Mouse (Mus musculus): ENCODE data around the gene Tmem98. TPM values are rescaled to one million over a fixed set of nuclear protein-coding genes. Genes with fewer than 3 reads are reported as not detected.

The Tmem98 gene
- polyA plus RNA-seq, 1 experiment from 2014 or later = 129 TPM

DNA sequence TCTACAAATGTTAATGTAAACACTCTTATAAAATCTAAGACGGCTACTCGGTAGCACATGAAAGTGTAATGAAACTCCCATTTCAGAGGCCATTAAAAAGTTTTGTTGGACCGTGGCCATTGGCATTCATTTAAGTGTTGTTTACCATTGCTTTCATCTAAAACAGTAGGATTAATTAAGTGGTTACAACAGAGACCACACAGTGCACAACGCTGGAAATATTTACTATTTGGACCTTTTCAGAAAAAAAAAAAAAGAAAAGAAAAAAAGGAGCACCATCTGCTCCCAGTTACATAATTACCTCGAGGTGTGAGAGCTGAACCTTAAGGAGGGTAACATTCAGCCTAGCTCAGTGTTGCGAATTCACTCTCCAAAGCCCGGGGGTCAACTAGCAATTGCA, 35.5 kb downstream of the Tmem98 start:
- Histone ChIP-seq H3K9ac (replicated peaks; ENCODE audit: low read length) (no peak overlapping the region), H3K27ac (replicated peaks; ENCODE audit: low read depth, low read length) (no peak overlapping the region), H3K36me3 (replicated peaks; ENCODE audit: control insufficient read depth, insufficient read depth, low read depth, low read length) (no peaks in the 10 kb centered on the region), H3K4me2 (ENCODE audit: low read depth, low read length) (no peak overlapping the region), H3K27me3 (ENCODE audit: control insufficient read depth, insufficient read depth, low read length) (no peaks in the 10 kb centered on the region), H3K4me3 (ENCODE audit: low read depth, low read length) (no peak overlapping the region), H3K9me3 (replicated peaks; ENCODE audit: control insufficient read depth, low read length) (no peaks in the 10 kb centered on the region), H3K4me1 (ENCODE audit: control insufficient read depth, insufficient read depth, low read length) (no peaks in the 10 kb centered on the region)
- WGBS = 54% methylated on average over 7 of the region's 7 CpGs
- DNase-seq (ENCODE audit: low spot score) = peak; percentile 19
- no peak for ATAC-seq (replicated peaks; ENCODE audit: insufficient number of reproducible peaks, low FRiP score, low TSS enrichment, low read depth)

DNA sequence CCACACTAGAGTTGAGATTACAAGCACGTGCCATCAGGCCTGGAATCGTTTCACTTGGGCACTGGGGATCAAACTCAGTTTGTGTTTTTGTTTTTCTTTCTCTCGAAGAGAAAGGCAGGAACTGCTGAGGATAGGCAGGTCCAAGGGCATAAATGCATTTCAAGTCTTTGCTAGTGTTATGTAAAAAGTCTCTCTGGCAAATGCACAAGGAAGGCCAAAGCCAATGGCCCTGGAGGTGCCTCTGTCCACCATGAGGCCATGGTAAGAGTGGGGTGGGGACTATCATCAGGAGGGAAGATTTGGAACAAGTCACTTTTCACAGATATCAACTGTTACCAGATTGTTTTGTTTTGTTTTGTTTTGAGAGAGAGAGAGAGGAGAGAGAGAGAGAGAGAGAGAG, 36.1 kb downstream of the Tmem98 start:
- DNase-seq (ENCODE audit: low spot score) (peak; percentile 15), ATAC-seq (replicated peaks; ENCODE audit: insufficient number of reproducible peaks, low FRiP score, low TSS enrichment, low read depth) (no peak)
- Histone ChIP-seq H3K27ac (replicated peaks; ENCODE audit: low read depth, low read length) (no peak overlapping the region), H3K9ac (replicated peaks; ENCODE audit: low read length) (no peak overlapping the region), H3K9me3 (replicated peaks; ENCODE audit: control insufficient read depth, low read length) (no peaks in the 10 kb centered on the region), H3K4me2 (ENCODE audit: low read depth, low read length) (no peak overlapping the region), H3K4me3 (ENCODE audit: low read depth, low read length) (no peak overlapping the region), H3K27me3 (ENCODE audit: control insufficient read depth, insufficient read depth, low read length) (no peaks in the 10 kb centered on the region), H3K4me1 (ENCODE audit: control insufficient read depth, insufficient read depth, low read length) (no peaks in the 10 kb centered on the region), H3K36me3 (replicated peaks; ENCODE audit: control insufficient read depth, insufficient read depth, low read depth, low read length) (no peaks in the 10 kb centered on the region)
- 23% methylated on average over 3 of the region's 3 CpGs for WGBS

DNA sequence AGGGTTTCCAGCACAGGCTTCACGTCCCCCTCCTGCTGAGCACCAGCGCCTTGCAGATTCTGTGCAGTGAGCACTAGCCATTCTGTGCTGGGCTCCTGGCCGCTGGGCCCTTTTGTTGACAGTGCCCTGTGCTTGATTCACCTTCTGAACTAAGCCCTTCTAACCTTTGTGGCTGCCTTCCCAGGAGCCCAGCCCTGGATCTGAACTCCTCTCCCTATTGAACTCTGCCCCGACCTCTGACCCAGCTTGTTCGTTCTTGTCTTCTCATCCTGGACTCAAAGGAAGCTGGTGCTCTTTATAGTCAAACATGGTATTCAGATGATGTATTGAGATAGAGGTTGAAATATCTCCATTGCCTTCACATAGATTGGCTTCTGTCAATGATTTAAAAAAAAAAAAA, 38.2 kb downstream of the Tmem98 start:
- Histone ChIP-seq H3K36me3 (replicated peaks; ENCODE audit: control insufficient read depth, insufficient read depth, low read depth, low read length) (no peaks in the 10 kb centered on the region), H3K9me3 (replicated peaks; ENCODE audit: control insufficient read depth, low read length) (no peaks in the 10 kb centered on the region), H3K27me3 (ENCODE audit: control insufficient read depth, insufficient read depth, low read length) (no peaks in the 10 kb centered on the region), H3K4me2 (ENCODE audit: low read depth, low read length) (no peak overlapping the region), H3K9ac (replicated peaks; ENCODE audit: low read length) (no peak overlapping the region), H3K4me3 (ENCODE audit: low read depth, low read length) (no peak overlapping the region), H3K27ac (replicated peaks; ENCODE audit: low read depth, low read length) (no peak overlapping the region), H3K4me1 (ENCODE audit: control insufficient read depth, insufficient read depth, low read length) (no peaks in the 10 kb centered on the region)
- DNase-seq (ENCODE audit: low spot score) = no peak
- WGBS = 46% methylated on average over 5 of the region's 5 CpGs
- ATAC-seq (replicated peaks; ENCODE audit: insufficient number of reproducible peaks, low FRiP score, low TSS enrichment, low read depth) = no peak

DNA sequence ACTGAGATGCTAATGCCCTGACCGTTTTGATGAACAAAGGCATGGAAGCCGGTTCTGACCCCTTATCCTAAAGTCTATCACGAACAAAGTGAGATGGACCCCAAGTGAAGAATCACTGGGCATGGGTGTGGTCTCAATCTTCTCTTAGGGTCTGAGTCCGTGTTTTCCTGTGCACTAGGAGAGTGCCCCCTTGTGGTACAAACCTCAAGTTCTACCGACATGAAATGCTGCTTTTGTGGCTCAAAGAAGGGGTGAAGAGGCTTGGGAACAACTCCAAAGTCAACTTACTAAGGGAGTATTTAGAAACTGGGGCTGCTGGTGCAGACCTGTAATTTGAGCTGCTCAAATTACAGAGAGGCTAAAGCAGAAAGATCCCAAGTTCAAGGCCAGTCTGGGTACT, 41.9 kb downstream of the Tmem98 start:
- Histone ChIP-seq H3K36me3 (replicated peaks; ENCODE audit: control insufficient read depth, insufficient read depth, low read depth, low read length) (no peaks in the 10 kb centered on the region), H3K27me3 (ENCODE audit: control insufficient read depth, insufficient read depth, low read length) (no peaks in the 10 kb centered on the region), H3K4me3 (ENCODE audit: low read depth, low read length) (no peak overlapping the region), H3K4me1 (ENCODE audit: control insufficient read depth, insufficient read depth, low read length) (no peaks in the 10 kb centered on the region), H3K4me2 (ENCODE audit: low read depth, low read length) (no peak overlapping the region), H3K9me3 (replicated peaks; ENCODE audit: control insufficient read depth, low read length) (no peaks in the 10 kb centered on the region), H3K27ac (replicated peaks; ENCODE audit: low read depth, low read length) (no peak overlapping the region), H3K9ac (replicated peaks; ENCODE audit: low read length) (no peak overlapping the region)
- ATAC-seq (replicated peaks; ENCODE audit: insufficient number of reproducible peaks, low FRiP score, low TSS enrichment, low read depth) (no peak), DNase-seq (ENCODE audit: low spot score) (peak; percentile 69)
- 37% methylated on average over 5 of the region's 5 CpGs for WGBS

DNA sequence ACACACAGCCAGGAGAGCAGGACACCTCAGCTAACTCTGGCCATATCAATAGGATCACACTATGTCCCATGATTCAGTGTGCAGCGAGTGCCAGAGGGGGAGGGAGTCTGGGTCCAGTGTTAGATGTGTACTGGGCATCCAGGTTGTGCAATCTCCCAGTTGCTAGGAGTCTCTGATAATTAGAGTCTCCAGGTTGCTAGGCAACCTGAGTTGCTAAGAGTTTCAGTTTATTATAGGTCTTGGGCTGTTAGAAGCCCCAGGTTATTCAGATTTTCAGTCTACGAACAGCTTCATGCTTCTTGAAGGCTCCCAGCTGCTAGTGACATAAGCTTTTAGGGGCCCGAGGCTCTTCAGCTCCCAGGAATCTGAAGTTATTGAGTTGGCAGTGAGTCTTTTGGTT, 43.0 kb downstream of the Tmem98 start:
- peak; percentile 20 for DNase-seq (ENCODE audit: low spot score)
- no peaks in the 10 kb centered on the region for H3K36me3 ChIP-seq (replicated peaks; ENCODE audit: control insufficient read depth, insufficient read depth, low read depth, low read length)
- no peaks in the 10 kb centered on the region for H3K9me3 ChIP-seq (replicated peaks; ENCODE audit: control insufficient read depth, low read length)
- H3K4me1 ChIP-seq (ENCODE audit: control insufficient read depth, insufficient read depth, low read length) = no peaks in the 10 kb centered on the region
- no peak overlapping the region for H3K27ac ChIP-seq (replicated peaks; ENCODE audit: low read depth, low read length)
- ATAC-seq (replicated peaks; ENCODE audit: insufficient number of reproducible peaks, low FRiP score, low TSS enrichment, low read depth) = no peak
- no peak overlapping the region for H3K4me2 ChIP-seq (ENCODE audit: low read depth, low read length)
- 75% methylated on average over 3 of the region's 3 CpGs for WGBS
- no peak overlapping the region for H3K4me3 ChIP-seq (ENCODE audit: low read depth, low read length)
- no peak overlapping the region for H3K9ac ChIP-seq (replicated peaks; ENCODE audit: low read length)
- no peaks in the 10 kb centered on the region for H3K27me3 ChIP-seq (ENCODE audit: control insufficient read depth, insufficient read depth, low read length)

DNA sequence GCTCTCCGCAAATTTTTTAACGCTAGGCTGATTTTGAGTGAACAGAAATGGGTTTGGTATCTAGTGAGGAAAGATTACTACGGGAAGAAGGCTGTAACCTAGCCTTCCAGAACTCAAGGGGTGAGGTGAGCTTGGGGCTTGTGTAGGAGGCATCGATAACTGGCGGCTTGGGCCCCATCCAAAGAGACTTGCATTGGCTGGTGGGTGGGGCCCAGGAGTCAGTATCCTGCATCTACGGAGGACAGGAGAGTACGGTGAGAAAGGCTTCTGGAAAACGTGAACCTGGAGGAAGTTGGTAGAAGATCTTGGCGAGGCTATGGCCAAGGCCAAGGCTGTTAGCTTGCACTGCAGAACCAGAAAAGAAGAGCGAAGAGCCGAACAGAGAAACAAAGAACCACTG, 44.5 kb downstream of the Tmem98 start:
- H3K27ac ChIP-seq (replicated peaks; ENCODE audit: low read depth, low read length) = no peak overlapping the region
- DNase-seq (ENCODE audit: low spot score) = no peak
- WGBS = 86% methylated on average over 11 of the region's 11 CpGs
- H3K4me2 ChIP-seq (ENCODE audit: low read depth, low read length) = no peak overlapping the region
- H3K27me3 ChIP-seq (ENCODE audit: control insufficient read depth, insufficient read depth, low read length) = no peaks in the 10 kb centered on the region
- H3K4me3 ChIP-seq (ENCODE audit: low read depth, low read length) = no peak overlapping the region
- H3K36me3 ChIP-seq (replicated peaks; ENCODE audit: control insufficient read depth, insufficient read depth, low read depth, low read length) = no peaks in the 10 kb centered on the region
- no peaks in the 10 kb centered on the region for H3K9me3 ChIP-seq (replicated peaks; ENCODE audit: control insufficient read depth, low read length)
- H3K4me1 ChIP-seq (ENCODE audit: control insufficient read depth, insufficient read depth, low read length) = no peaks in the 10 kb centered on the region
- no peak overlapping the region for H3K9ac ChIP-seq (replicated peaks; ENCODE audit: low read length)
- no peak for ATAC-seq (replicated peaks; ENCODE audit: insufficient number of reproducible peaks, low FRiP score, low TSS enrichment, low read depth)

DNA sequence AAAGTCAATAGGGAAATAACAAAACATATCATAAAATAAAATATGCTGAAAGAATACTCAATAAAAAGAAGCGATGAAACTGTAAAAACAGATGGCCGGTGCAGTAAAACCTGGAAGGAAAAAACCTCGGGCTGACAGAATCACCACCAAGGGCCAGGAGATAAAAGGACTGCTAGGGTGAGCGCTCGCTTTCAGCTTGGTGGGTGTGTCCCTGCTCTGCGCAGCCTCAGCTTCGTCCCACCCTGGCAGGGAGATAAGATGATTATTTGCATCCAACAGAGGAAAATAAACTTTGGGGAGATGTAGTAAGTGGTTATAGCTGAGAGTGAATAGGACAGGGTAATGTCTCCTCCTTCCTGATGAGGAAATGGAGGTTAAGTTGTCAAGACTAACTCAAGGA, 44.9 kb downstream of the Tmem98 start:
- no peak for ATAC-seq (replicated peaks; ENCODE audit: insufficient number of reproducible peaks, low FRiP score, low TSS enrichment, low read depth)
- DNase-seq (ENCODE audit: low spot score) = no peak
- no peak overlapping the region for H3K27ac ChIP-seq (replicated peaks; ENCODE audit: low read depth, low read length)

DNA sequence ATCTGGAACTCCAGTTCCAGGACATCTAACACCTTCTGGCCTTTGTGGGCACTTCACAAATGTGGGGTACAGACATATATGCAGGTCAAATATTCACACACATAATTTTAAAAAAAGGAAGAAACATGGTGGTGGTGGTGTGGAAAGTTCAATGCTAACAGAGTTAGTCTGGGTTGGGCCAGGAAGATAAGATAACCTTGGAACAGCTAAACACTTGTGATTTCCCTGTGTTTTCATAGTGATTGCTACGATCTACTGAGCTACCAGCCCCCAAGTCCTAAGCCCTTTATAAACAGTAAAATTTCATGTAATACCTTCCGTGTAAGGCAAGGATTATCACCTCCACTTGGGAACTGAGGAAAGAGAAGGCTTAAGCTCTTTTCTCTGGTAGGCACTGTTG, 46.9 kb downstream of the Tmem98 start:
- Histone ChIP-seq H3K4me2 (ENCODE audit: low read depth, low read length) (no peak overlapping the region), H3K9ac (replicated peaks; ENCODE audit: low read length) (no peak overlapping the region), H3K9me3 (replicated peaks; ENCODE audit: control insufficient read depth, low read length) (no peaks in the 10 kb centered on the region), H3K4me1 (ENCODE audit: control insufficient read depth, insufficient read depth, low read length) (no peaks in the 10 kb centered on the region), H3K36me3 (replicated peaks; ENCODE audit: control insufficient read depth, insufficient read depth, low read depth, low read length) (no peaks in the 10 kb centered on the region), H3K27me3 (ENCODE audit: control insufficient read depth, insufficient read depth, low read length) (no peaks in the 10 kb centered on the region), H3K4me3 (ENCODE audit: low read depth, low read length) (no peak overlapping the region), H3K27ac (replicated peaks; ENCODE audit: low read depth, low read length) (no peak overlapping the region)
- ATAC-seq (replicated peaks; ENCODE audit: insufficient number of reproducible peaks, low FRiP score, low TSS enrichment, low read depth) (no peak), DNase-seq (ENCODE audit: low spot score) (no peak)
- 80% methylated on average over 2 of the region's 2 CpGs for WGBS

More for the DNA sequence above, 44.9 kb downstream of the Tmem98 start:
- Histone ChIP-seq H3K4me1 (ENCODE audit: control insufficient read depth, insufficient read depth, low read length) (no peaks in the 10 kb centered on the region), H3K4me2 (ENCODE audit: low read depth, low read length) (no peak overlapping the region), H3K27me3 (ENCODE audit: control insufficient read depth, insufficient read depth, low read length) (no peaks in the 10 kb centered on the region), H3K9me3 (replicated peaks; ENCODE audit: control insufficient read depth, low read length) (no peaks in the 10 kb centered on the region), H3K4me3 (ENCODE audit: low read depth, low read length) (no peak overlapping the region), H3K9ac (replicated peaks; ENCODE audit: low read length) (no peak overlapping the region), H3K36me3 (replicated peaks; ENCODE audit: control insufficient read depth, insufficient read depth, low read depth, low read length) (no peaks in the 10 kb centered on the region)
- WGBS = 72% methylated on average over 7 of the region's 7 CpGs

Measured in embryonic facial prominence, embryonic 11.5 days (tissue).